Mouse (Mus musculus): Measurements from ENCODE around the gene Igf2bp1. TPM values are rescaled to one million over a fixed set of nuclear protein-coding genes. Genes with fewer than 3 reads are reported as not detected.

The Igf2bp1 gene
- total and polyA plus RNA-seq, 2 experiments from 2014 or later, result 3.5 to 4.1 TPM

- no peaks in the 10 kb centered on the region for H3K9me3 ChIP-seq (ENCODE audit: low read length)
- no peak overlapping the region for H3K4me2 ChIP-seq (ENCODE audit: low read depth, low read length)
- WGBS, result 4% methylated on average over 1 of the region's 1 CpGs
- peaks cover 5% of the 10 kb centered on the region; the same call in 1 of the 2 replicates for H3K4me1 ChIP-seq (ENCODE audit: insufficient read depth, low read length)
- no peak overlapping the region for H3K9ac ChIP-seq (replicated peaks; ENCODE audit: low read length)
- peaks cover 9% of the 10 kb centered on the region; the same call in 1 of the 2 replicates for H3K27me3 ChIP-seq (ENCODE audit: insufficient read depth, low read length)
- no peak for DNase-seq (ENCODE audit: low spot score)
- H3K36me3 ChIP-seq (ENCODE audit: insufficient read depth, low read length), result no peaks in the 10 kb centered on the region
- no peak for ATAC-seq
- TF ChIP-seq CTCF (IDR thresholded peaks at IDR 0.05; ENCODE audit: low read depth), result no peak
- H3K4me3 ChIP-seq (ENCODE audit: low read length), result no peak overlapping the region
- H3K27ac ChIP-seq, result no peak overlapping the region
Measured at GRCm38 (mm10) chr11:96008827-96009226, 3.1 kb upstream of the Igf2bp1 start.

- H3K9me3 ChIP-seq (ENCODE audit: low read length), result no peaks in the 10 kb centered on the region
- peak overlapping the region; percentile 55 for H3K4me2 ChIP-seq (ENCODE audit: low read depth, low read length)
- no peak for TF ChIP-seq CTCF (IDR thresholded peaks at IDR 0.05; ENCODE audit: low read depth)
- H3K27ac ChIP-seq, result peak overlapping the region; percentile 51; the same call in 1 of the 2 replicates
- under 1% methylated on average over 32 of the region's 33 CpGs for WGBS
- H3K9ac ChIP-seq (replicated peaks; ENCODE audit: low read length), result peak overlapping the region; percentile 37
- peaks cover 9% of the 10 kb centered on the region; the same call in 1 of the 2 replicates for H3K27me3 ChIP-seq (ENCODE audit: insufficient read depth, low read length)
- peaks cover 5% of the 10 kb centered on the region; the same call in 1 of the 2 replicates for H3K4me1 ChIP-seq (ENCODE audit: insufficient read depth, low read length)
- H3K4me3 ChIP-seq (ENCODE audit: low read length), result peak overlapping the region; percentile 37
- ATAC-seq (no peak), DNase-seq (ENCODE audit: low spot score) (peak; percentile 27)
- H3K36me3 ChIP-seq (ENCODE audit: insufficient read depth, low read length), result no peaks in the 10 kb centered on the region
Measured at GRCm38 (mm10) chr11:96007516-96008235, 1.9 kb upstream of the Igf2bp1 start.

GRCm38 (mm10) chr11:96006852-96007515 is 1.2 kb upstream of the Igf2bp1 start:
- WGBS, result under 1% methylated on average over 55 of the region's 67 CpGs
- H3K27me3 ChIP-seq (ENCODE audit: insufficient read depth, low read length), result peaks cover 9% of the 10 kb centered on the region; the same call in 1 of the 2 replicates
- H3K4me2 ChIP-seq (ENCODE audit: low read depth, low read length), result peak overlapping the region; percentile 55
- H3K4me1 ChIP-seq (ENCODE audit: insufficient read depth, low read length), result peaks cover 5% of the 10 kb centered on the region; the same call in 1 of the 2 replicates
- peak overlapping the region; percentile 51; the same call in 1 of the 2 replicates for H3K27ac ChIP-seq
- peak; percentile 73 for ATAC-seq
- TF ChIP-seq CTCF (IDR thresholded peaks at IDR 0.05; ENCODE audit: low read depth), result no peak
- peak; percentile 65 for DNase-seq (ENCODE audit: low spot score)
- peak overlapping the region; percentile 37 for H3K9ac ChIP-seq (replicated peaks; ENCODE audit: low read length)
- H3K4me3 ChIP-seq (ENCODE audit: low read length), result peak overlapping the region; percentile 37
- H3K36me3 ChIP-seq (ENCODE audit: insufficient read depth, low read length), result no peaks in the 10 kb centered on the region
- no peaks in the 10 kb centered on the region for H3K9me3 ChIP-seq (ENCODE audit: low read length)

GRCm38 (mm10) chr11:96006367-96006851 is 669 bp upstream of the Igf2bp1 start:
- H3K4me2 ChIP-seq (ENCODE audit: low read depth, low read length), result peak overlapping the region; percentile 55
- peaks cover 9% of the 10 kb centered on the region; the same call in 1 of the 2 replicates for H3K27me3 ChIP-seq (ENCODE audit: insufficient read depth, low read length)
- TF ChIP-seq CTCF (IDR thresholded peaks at IDR 0.05; ENCODE audit: low read depth), result no peak
- no peaks in the 10 kb centered on the region for H3K9me3 ChIP-seq (ENCODE audit: low read length)
- peak overlapping the region; percentile 37 for H3K9ac ChIP-seq (replicated peaks; ENCODE audit: low read length)
- ATAC-seq (no peak), DNase-seq (ENCODE audit: low spot score) (peak; percentile 57)
- under 1% methylated on average over 33 of the region's 33 CpGs for WGBS
- peak overlapping the region; percentile 37 for H3K4me3 ChIP-seq (ENCODE audit: low read length)
- H3K4me1 ChIP-seq (ENCODE audit: insufficient read depth, low read length), result peaks cover 5% of the 10 kb centered on the region; the same call in 1 of the 2 replicates
- H3K36me3 ChIP-seq (ENCODE audit: insufficient read depth, low read length), result no peaks in the 10 kb centered on the region
- H3K27ac ChIP-seq, result peak overlapping the region; percentile 51

- Histone ChIP-seq H3K4me3 (ENCODE audit: low read length) (peak overlapping the region; percentile 37), H3K9ac (replicated peaks; ENCODE audit: low read length) (peak overlapping the region; percentile 37), H3K36me3 (ENCODE audit: insufficient read depth, low read length) (no peaks in the 10 kb centered on the region), H3K9me3 (ENCODE audit: low read length) (no peaks in the 10 kb centered on the region), H3K27ac (peak overlapping the region; percentile 64), H3K27me3 (ENCODE audit: insufficient read depth, low read length) (peaks cover 6% of the 10 kb centered on the region; the same call in 1 of the 2 replicates), H3K4me1 (ENCODE audit: insufficient read depth, low read length) (peaks cover 5% of the 10 kb centered on the region; the same call in 1 of the 2 replicates), H3K4me2 (ENCODE audit: low read depth, low read length) (peak overlapping the region; percentile 55)
- under 1% methylated on average over 51 of the region's 57 CpGs for WGBS
- DNase-seq (ENCODE audit: low spot score), result peak; percentile 31
- TF ChIP-seq CTCF (IDR thresholded peaks at IDR 0.05; ENCODE audit: low read depth), result no peak
- peak; percentile 52 for ATAC-seq
Measured at GRCm38 (mm10) chr11:96004793-96005402, 842 bp downstream of the Igf2bp1 start.

Measured in hindbrain, postnatal 0 days (tissue).